Mouse (Mus musculus): ENCODE measurements around the gene Pptc7.

Gene Pptc7

GRCm38 (mm10) chr5:122267136-122267535, 17.0 kb upstream of the Pptc7 start:
- DNase-seq (ENCODE audit: low read depth, low spot score), result no peak

- DNase-seq (ENCODE audit: low read depth, low spot score), result peak; percentile 73
Observed at GRCm38 (mm10) chr5:122267899-122268298, 16.3 kb upstream of the Pptc7 start.

GRCm38 (mm10) chr5:122268858-122269604, 15.1 kb upstream of the Pptc7 start:
- DNase-seq (ENCODE audit: low read depth, low spot score), result peak; percentile 99

GRCm38 (mm10) chr5:122272821-122273220, 11.3 kb upstream of the Pptc7 start:
- DNase-seq (ENCODE audit: low read depth, low spot score), result no peak

GRCm38 (mm10) chr5:122274785-122275184, 9.4 kb upstream of the Pptc7 start:
- peak; percentile 100 for DNase-seq (ENCODE audit: low read depth, low spot score)

GRCm38 (mm10) chr5:122278946-122279345, 5.2 kb upstream of the Pptc7 start:
- DNase-seq (ENCODE audit: low read depth, low spot score), result no peak

GRCm38 (mm10) chr5:122279799-122280421, 4.3 kb upstream of the Pptc7 start:
- no peak for DNase-seq (ENCODE audit: low read depth, low spot score)

GRCm38 (mm10) chr5:122280422-122280826, 3.7 kb upstream of the Pptc7 start:
- no peak for DNase-seq (ENCODE audit: low read depth, low spot score)

GRCm38 (mm10) chr5:122280827-122281462, 3.2 kb upstream of the Pptc7 start:
- DNase-seq (ENCODE audit: low read depth, low spot score), result peak; percentile 24

- no peak for DNase-seq (ENCODE audit: low read depth, low spot score)
Observed at GRCm38 (mm10) chr5:122283828-122284182, 360 bp upstream of the Pptc7 start.

GRCm38 (mm10) chr5:122285029-122285766, 1.0 kb downstream of the Pptc7 start:
- peak; percentile 58 for DNase-seq (ENCODE audit: low read depth, low spot score)

- peak; percentile 30 for DNase-seq (ENCODE audit: low read depth, low spot score)
Observed at GRCm38 (mm10) chr5:122285767-122286150, 1.6 kb downstream of the Pptc7 start.

- DNase-seq (ENCODE audit: low read depth, low spot score), result no peak
Observed at GRCm38 (mm10) chr5:122286191-122286590, 2.0 kb downstream of the Pptc7 start.

GRCm38 (mm10) chr5:122287026-122287425, 2.9 kb downstream of the Pptc7 start:
- DNase-seq (ENCODE audit: low read depth, low spot score), result no peak

GRCm38 (mm10) chr5:122288147-122288811, 4.1 kb downstream of the Pptc7 start:
- DNase-seq (ENCODE audit: low read depth, low spot score), result no peak

- no peak for DNase-seq (ENCODE audit: low read depth, low spot score)
Observed at GRCm38 (mm10) chr5:122291149-122291548, 7.0 kb downstream of the Pptc7 start.

GRCm38 (mm10) chr5:122291553-122292339, 7.6 kb downstream of the Pptc7 start:
- no peak for DNase-seq (ENCODE audit: low read depth, low spot score)

- DNase-seq (ENCODE audit: low read depth, low spot score), result no peak
Observed at GRCm38 (mm10) chr5:122293131-122293530, 9.0 kb downstream of the Pptc7 start.

- DNase-seq (ENCODE audit: low read depth, low spot score), result peak; percentile 91
Observed at GRCm38 (mm10) chr5:122294219-122294735, 10.1 kb downstream of the Pptc7 start.

GRCm38 (mm10) chr5:122295113-122295935, 11.2 kb downstream of the Pptc7 start:
- peak; percentile 72 for DNase-seq (ENCODE audit: low read depth, low spot score)

All from R1 (cell line).